Mouse (Mus musculus): Measurements from ENCODE around the gene Lpin3. TPM values are rescaled to one million over a fixed set of nuclear protein-coding genes. Genes with fewer than 3 reads are reported as not detected.

Gene Lpin3
- 0.37 TPM for polyA plus RNA-seq (2014; fragmentation: Illumina TruSeq; extraction: RNeasy Lipid Tissue Mini Kit (QIAGEN cat#74804))

GRCm38 (mm10) chr2:160880453-160881195 is at the start of gene Lpin3:
Lpin3 (plus strand) TSS chr2:160880670.

DNA sequence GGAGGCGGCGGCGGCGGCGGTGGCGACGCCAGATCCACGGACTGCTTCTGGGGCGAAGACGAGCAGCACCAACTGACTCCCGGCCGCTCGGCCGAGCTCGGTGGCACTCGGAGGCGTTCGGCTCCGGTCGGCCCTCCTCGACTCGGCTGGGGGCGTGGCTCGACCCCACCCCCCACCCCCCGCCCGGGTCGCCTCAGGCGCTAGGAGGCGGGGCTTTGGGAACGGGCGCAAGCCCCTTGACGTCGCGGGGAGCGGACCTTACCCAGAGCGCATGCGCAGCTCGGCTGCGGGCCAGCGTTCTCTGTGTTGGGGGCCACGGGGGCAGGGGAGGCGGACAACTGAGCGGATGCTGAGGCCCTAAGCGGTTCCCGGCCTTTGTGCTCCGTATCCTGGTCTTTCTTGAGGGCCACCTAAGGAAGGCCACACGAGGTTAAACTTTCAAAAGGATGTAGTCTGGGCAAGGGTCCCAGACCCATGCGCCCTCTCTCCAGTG is 7.5 kb upstream of the Lpin3 start, which contains the start of gene Zhx3:
Gene Zhx3 (minus strand): TSS at position 109 of the 493 bp plus-strand sequence.

GRCm38 (mm10) chr2:160912231-160912671 is 31.8 kb downstream of the Lpin3 start, which contains the start of gene Emilin3:
Emilin3 (minus strand) TSS chr2:160912328.

Other genes with a start within 250 kb of the Lpin3 start
- gene Top1, start 234.8 kb upstream of the Lpin3 start, polyA plus RNA-seq (2014; fragmentation: Illumina TruSeq; extraction: RNeasy Lipid Tissue Mini Kit (QIAGEN cat#74804)) = 388 TPM
- 13.0 TPM for gene Plcg1, start 149.4 kb upstream of the Lpin3 start, polyA plus RNA-seq (2014; fragmentation: Illumina TruSeq; extraction: RNeasy Lipid Tissue Mini Kit (QIAGEN cat#74804))
- 14.7 TPM for gene Zhx3, start 7.7 kb upstream of the Lpin3 start, polyA plus RNA-seq (2014; fragmentation: Illumina TruSeq; extraction: RNeasy Lipid Tissue Mini Kit (QIAGEN cat#74804))
- 0.20 TPM for gene Emilin3, start 31.7 kb downstream of the Lpin3 start, polyA plus RNA-seq (2014; fragmentation: Illumina TruSeq; extraction: RNeasy Lipid Tissue Mini Kit (QIAGEN cat#74804))
- 64.5 TPM for gene Chd6, start 228.4 kb downstream of the Lpin3 start, polyA plus RNA-seq (2014; fragmentation: Illumina TruSeq; extraction: RNeasy Lipid Tissue Mini Kit (QIAGEN cat#74804))

Data from ovary, adult 10 weeks (tissue).